Mouse (Mus musculus) testis, postnatal 14 days (tissue): Measurements from ENCODE around the gene Plxna4.

ENCODE experiments used
- DNase-seq: peaks from one replicate; pipeline ENCODE4 v3.0.0; 2021; ENCODE audit warnings: low spot score

Plxna4 gene

GRCm38 (mm10) chr6:32251674-32252073 lies 336.3 kb downstream of the Plxna4 start:
- no peak for DNase-seq

- DNase-seq: no peak
Observed at GRCm38 (mm10) chr6:32246036-32246435, 342.0 kb downstream of the Plxna4 start.

- no peak for DNase-seq
Observed at GRCm38 (mm10) chr6:32243040-32243439, 345.0 kb downstream of the Plxna4 start.

- DNase-seq: no peak
Observed at GRCm38 (mm10) chr6:32231383-32231782, 356.6 kb downstream of the Plxna4 start.

- no peak for DNase-seq
Observed at GRCm38 (mm10) chr6:32226636-32227035, 361.4 kb downstream of the Plxna4 start.

- DNase-seq: no peak
Observed at GRCm38 (mm10) chr6:32224007-32224703, 363.8 kb downstream of the Plxna4 start.

- no peak for DNase-seq
Observed at GRCm38 (mm10) chr6:32220765-32221164, 367.2 kb downstream of the Plxna4 start.

- no peak for DNase-seq
Observed at GRCm38 (mm10) chr6:32218544-32218943, 369.4 kb downstream of the Plxna4 start.

GRCm38 (mm10) chr6:32212439-32212838 lies 375.6 kb downstream of the Plxna4 start:
- no peak for DNase-seq

- no peak for DNase-seq
Observed at GRCm38 (mm10) chr6:32210139-32210538, 377.9 kb downstream of the Plxna4 start.

GRCm38 (mm10) chr6:32208951-32209350 lies 379.0 kb downstream of the Plxna4 start:
- no peak for DNase-seq

- no peak for DNase-seq
Observed at GRCm38 (mm10) chr6:32204253-32204652, 383.7 kb downstream of the Plxna4 start.

GRCm38 (mm10) chr6:32203389-32203788 lies 384.6 kb downstream of the Plxna4 start:
- no peak for DNase-seq

- no peak for DNase-seq
Observed at GRCm38 (mm10) chr6:32202664-32203192, 385.3 kb downstream of the Plxna4 start.

- DNase-seq: no peak
Observed at GRCm38 (mm10) chr6:32201506-32201905, 386.5 kb downstream of the Plxna4 start.

- no peak for DNase-seq
Observed at GRCm38 (mm10) chr6:32199616-32200015, 388.4 kb downstream of the Plxna4 start.

- DNase-seq: no peak
Observed at GRCm38 (mm10) chr6:32196913-32197312, 391.1 kb downstream of the Plxna4 start.

GRCm38 (mm10) chr6:32193046-32193445 lies 394.9 kb downstream of the Plxna4 start:
- no peak for DNase-seq

- DNase-seq: no peak
Observed at GRCm38 (mm10) chr6:32184402-32184985, 403.5 kb downstream of the Plxna4 start.

GRCm38 (mm10) chr6:32183651-32184185 lies 404.3 kb downstream of the Plxna4 start:
- no peak for DNase-seq

GRCm38 (mm10) chr6:32180012-32180358 lies 408.0 kb downstream of the Plxna4 start:
- DNase-seq: no peak

GRCm38 (mm10) chr6:32179346-32180011 lies 408.5 kb downstream of the Plxna4 start:
- no peak for DNase-seq

- no peak for DNase-seq
Observed at GRCm38 (mm10) chr6:32177905-32178304, 410.1 kb downstream of the Plxna4 start.
